Mouse (Mus musculus) embryonic facial prominence, embryonic 11.5 days (tissue): ENCODE results near the gene Gm7903. TPM values are rescaled to one million over a fixed set of nuclear protein-coding genes. Genes with fewer than 3 reads are reported as not detected.

Source experiments
- polyA plus RNA-seq: library from polyadenylated mRNA; unstranded; fragments of >200 nt; fragmentation: Nextera tagmentation; extraction: Ambion mirVana; gene quantifications from 2 replicates; pipeline ENCODE4 v1.2.1, GENCODE M21; 2014

The Gm7903 gene
- polyA plus RNA-seq, 1 experiment from 2014 or later: not detected

Other genes starting within 250 kb of the Gm7903 start
- 0.86 and 1.6 TPM in 2 replicates for gene Tceal6, start 223.1 kb upstream of the Gm7903 start, polyA plus RNA-seq
- gene Pramel3, start 131.5 kb upstream of the Gm7903 start, polyA plus RNA-seq: not detected in 2 replicates
- gene Gm5128, start 60.6 kb upstream of the Gm7903 start, polyA plus RNA-seq: not detected in 2 replicates
- gene AV320801, start 60.8 kb downstream of the Gm7903 start, polyA plus RNA-seq: 0.06 TPM in 1 of 2 replicates, not detected in the other
- 0.08 TPM in 1 of 2 replicates, not detected in the other for gene Nxf7, start 164.9 kb downstream of the Gm7903 start, polyA plus RNA-seq
- gene Prame, start 193.9 kb downstream of the Gm7903 start, polyA plus RNA-seq: 0.25 TPM in 1 of 2 replicates, not detected in the other